9 mouse cellular contexts compared by ENCODE assay signal in genomic region chr11:18883507-18883881, GRCm38 (mm10).
DNase-seq lines count a peak whose midpoint lies in the region; ATAC-seq lines count a peak whose summit lies in the region.
"Had no signal": no experiment of that assay in that cellular context is flagged by ENCODE, and none has a peak within 500 bp of the region (broad histone marks: within the 10 kb centered on the region; RNA-seq: fewer than 3 reads in every experiment).

No protein-coding gene starts in this region.

- no peaks in the 10 kb centered on the region for H3K9me3 ChIP-seq in forebrain, embryonic 12.5 days
- no peaks in the 10 kb centered on the region for H3K9me3 ChIP-seq in neural tube, embryonic 11.5 days (ENCODE audit: control insufficient read depth, low read length)
- H3K9me3 ChIP-seq: heart, embryonic 13.5 days had no signal

- H3K9ac ChIP-seq in forebrain, embryonic 12.5 days = no peak overlapping the region
- H3K9ac ChIP-seq in neural tube, embryonic 11.5 days (ENCODE audit: low read length) = peak overlapping the region; percentile 42; the same call in 1 of the 2 replicates
- H3K9ac ChIP-seq: heart, embryonic 13.5 days had no signal

- DNase-seq in adrenal gland, adult 8-10 months = peak; percentile 31
- no peak for DNase-seq in adrenal gland, postnatal 4 days (ENCODE audit: low spot score in 2 of 2)
- DNase-seq in kidney, postnatal 10 days = peak; percentile 54
- peak; percentile 78 for DNase-seq in neural tube, embryonic 11.5 days (ENCODE audit: low spot score)
- no peak for DNase-seq in testis, postnatal 14 days (ENCODE audit: low spot score)
- no peak for DNase-seq in right cerebral cortex, postnatal 36 days (ENCODE audit: low spot score in 2 of 2)
- no peak for DNase-seq in right cerebral cortex, postnatal 14 days

- 0 out of 2 replicates have a peak, but pooled peaks cover 25% of the 10 kb centered on the region for H3K27me3 ChIP-seq in forebrain, embryonic 12.5 days
- H3K27me3 ChIP-seq in neural tube, embryonic 11.5 days (ENCODE audit: control insufficient read depth, insufficient read depth, low read length) = no peaks in the 10 kb centered on the region
- H3K27me3 ChIP-seq: heart, embryonic 13.5 days had no signal

- peaks cover 61% of the 10 kb centered on the region for H3K4me1 ChIP-seq in forebrain, embryonic 12.5 days
- H3K4me1 ChIP-seq in neural tube, embryonic 11.5 days (ENCODE audit: control insufficient read depth, insufficient read depth, low read length) = peaks cover 60% of the 10 kb centered on the region

- no peaks in the 10 kb centered on the region for H3K36me3 ChIP-seq in forebrain, embryonic 12.5 days (replicated peaks)
- no peaks in the 10 kb centered on the region for H3K36me3 ChIP-seq in neural tube, embryonic 11.5 days (ENCODE audit: control insufficient read depth, insufficient read depth, low read length)

- WGBS in forebrain, embryonic 12.5 days = 9% methylated on average over 2 of the region's 2 CpGs
- 16% methylated on average over 2 of the region's 2 CpGs for whole genome bisulfite sequencing in neural tube, embryonic 11.5 days

- H3K4me2 ChIP-seq in forebrain, embryonic 12.5 days = no peak overlapping the region
- peak overlapping the region; percentile 9; the same call in 1 of the 2 replicates for H3K4me2 ChIP-seq in neural tube, embryonic 11.5 days (ENCODE audit: low read depth)
- H3K4me2 ChIP-seq: heart, embryonic 13.5 days had no signal

- no peak overlapping the region for H3K4me3 ChIP-seq in forebrain, embryonic 12.5 days (replicated peaks)
- no peak overlapping the region for H3K4me3 ChIP-seq in neural tube, embryonic 11.5 days (ENCODE audit: low read depth, low read length)
- H3K4me3 ChIP-seq: heart, embryonic 13.5 days had no signal

- peak overlapping the region; percentile 64 for H3K27ac ChIP-seq in forebrain, embryonic 12.5 days
- H3K27ac ChIP-seq in neural tube, embryonic 11.5 days (ENCODE audit: low read depth, low read length) = peak overlapping the region; percentile 93
- H3K27ac ChIP-seq: heart, embryonic 13.5 days had no signal

- ATAC-seq in forebrain, embryonic 12.5 days (ENCODE audit: low FRiP score) = peak; percentile 77
- ATAC-seq in neural tube, embryonic 11.5 days (ENCODE audit: insufficient read depth, low FRiP score, low TSS enrichment) = peak; percentile 91

Comparison
In these comparisons a context has a peak if more than half of its experiments do, and no peak if none do; other contexts are left out.
1. DNase-seq: peak in adrenal gland, adult 8-10 months (single experiment), kidney, postnatal 10 days (single experiment) and neural tube, embryonic 11.5 days (single experiment); none in adrenal gland, postnatal 4 days (0 of 2), testis, postnatal 14 days (single experiment), right cerebral cortex, postnatal 36 days (0 of 2) and right cerebral cortex, postnatal 14 days (single experiment).